9 mouse cellular contexts compared by ENCODE assay signal in genomic region chr7:73208817-73209602, GRCm38 (mm10).
DNase-seq lines count a peak whose midpoint lies in the region; ATAC-seq and TF ChIP-seq lines count a peak whose summit lies in the region.
"Had no signal": no experiment of that assay in that cellular context is flagged by ENCODE, and none has a peak within 500 bp of the region (broad histone marks: within the 10 kb centered on the region; RNA-seq: fewer than 3 reads in every experiment).

No protein-coding gene starts in this region.

- no peak for TF ChIP-seq CTCF in liver, postnatal 0 days (IDR thresholded peaks at IDR 0.05; ENCODE audit: low read depth)

- H3K27ac ChIP-seq in heart, embryonic 13.5 days (replicated peaks) = no peak overlapping the region
- peak overlapping the region; percentile 73 for H3K27ac ChIP-seq in embryonic facial prominence, embryonic 12.5 days
- no peak overlapping the region for H3K27ac ChIP-seq in limb, embryonic 13.5 days
- no peak overlapping the region for H3K27ac ChIP-seq in liver, embryonic 12.5 days
- H3K27ac ChIP-seq in liver, postnatal 0 days (ENCODE audit: low read depth) = no peak overlapping the region

- peaks cover 8% of the 10 kb centered on the region for H3K4me1 ChIP-seq in heart, embryonic 13.5 days
- peaks cover 23% of the 10 kb centered on the region for H3K4me1 ChIP-seq in embryonic facial prominence, embryonic 12.5 days
- H3K4me1 ChIP-seq in limb, embryonic 13.5 days = peaks cover 16% of the 10 kb centered on the region
- no peaks in the 10 kb centered on the region for H3K4me1 ChIP-seq in liver, embryonic 12.5 days
- H3K4me1 ChIP-seq in liver, postnatal 0 days (ENCODE audit: insufficient read depth) = no peaks in the 10 kb centered on the region

- no peak overlapping the region for H3K4me3 ChIP-seq in heart, embryonic 13.5 days
- 0 out of 2 replicates have a peak overlapping the region, but pooled peaks have one; percentile 2 for H3K4me3 ChIP-seq in embryonic facial prominence, embryonic 12.5 days
- no peak overlapping the region for H3K4me3 ChIP-seq in limb, embryonic 13.5 days
- no peak overlapping the region for H3K4me3 ChIP-seq in liver, embryonic 12.5 days
- H3K4me3 ChIP-seq in liver, postnatal 0 days (ENCODE audit: low read depth, low read length) = no peak overlapping the region

- peak overlapping the region; percentile 22; the same call in 1 of the 2 replicates for H3K4me2 ChIP-seq in heart, embryonic 13.5 days
- peak overlapping the region; percentile 29 for H3K4me2 ChIP-seq in embryonic facial prominence, embryonic 12.5 days (replicated peaks)
- peak overlapping the region; percentile 21 for H3K4me2 ChIP-seq in limb, embryonic 13.5 days (replicated peaks)
- no peak overlapping the region for H3K4me2 ChIP-seq in liver, embryonic 12.5 days
- no peak overlapping the region for H3K4me2 ChIP-seq in liver, postnatal 0 days (ENCODE audit: low read depth, low read length)

- H3K36me3 ChIP-seq in heart, embryonic 13.5 days = no peaks in the 10 kb centered on the region
- H3K36me3 ChIP-seq in embryonic facial prominence, embryonic 12.5 days = no peaks in the 10 kb centered on the region
- no peaks in the 10 kb centered on the region for H3K36me3 ChIP-seq in limb, embryonic 13.5 days
- H3K36me3 ChIP-seq in liver, embryonic 12.5 days = no peaks in the 10 kb centered on the region
- no peaks in the 10 kb centered on the region for H3K36me3 ChIP-seq in liver, postnatal 0 days (replicated peaks; ENCODE audit: insufficient read depth, low read length)

- no peak for DNase-seq in heart, postnatal 4 days
- DNase-seq in Muller cell, postnatal 12 days (ENCODE audit: inconsistent ontology term) = peak; percentile 49
- DNase-seq in thymus, adult 18-20 months = no peak
- no peak for DNase-seq in liver, postnatal 0 days
- DNase-seq: kidney, postnatal 25 days had no signal

- ATAC-seq in heart, embryonic 13.5 days (ENCODE audit: extremely low read depth, insufficient number of reproducible peaks, low FRiP score, low TSS enrichment) = no peak
- peak; percentile 60; the same call in 1 of the 2 replicates for ATAC-seq in embryonic facial prominence, embryonic 12.5 days (ENCODE audit: insufficient number of reproducible peaks, insufficient read depth, low FRiP score, low TSS enrichment)
- ATAC-seq in limb, embryonic 13.5 days (ENCODE audit: low FRiP score, low read depth) = no peak
- ATAC-seq in liver, embryonic 12.5 days = no peak
- no peak for ATAC-seq in liver, postnatal 0 days

- WGBS in heart, embryonic 13.5 days = 32% methylated on average over 18 of the region's 18 CpGs
- 16% methylated on average over 18 of the region's 18 CpGs for WGBS in embryonic facial prominence, embryonic 12.5 days
- 42% methylated on average over 18 of the region's 18 CpGs for whole genome bisulfite sequencing in limb, embryonic 13.5 days
- 38% methylated on average over 18 of the region's 18 CpGs for WGBS in liver, embryonic 12.5 days (ENCODE audit: insufficient replicate concordance)
- WGBS in liver, postnatal 0 days (ENCODE audit: insufficient replicate concordance) = 35% methylated on average over 18 of the region's 18 CpGs

- H3K9ac ChIP-seq in heart, embryonic 13.5 days = no peak overlapping the region; the same call in 1 of the 2 replicates
- H3K9ac ChIP-seq in embryonic facial prominence, embryonic 12.5 days = no peak overlapping the region
- H3K9ac ChIP-seq in limb, embryonic 13.5 days = 0 out of 2 replicates have a peak overlapping the region, but pooled peaks have one; percentile 4
- H3K9ac ChIP-seq in liver, embryonic 12.5 days = no peak overlapping the region
- no peak overlapping the region for H3K9ac ChIP-seq in liver, postnatal 0 days (replicated peaks)

- no peaks in the 10 kb centered on the region; the same call in 1 of the 2 replicates for H3K27me3 ChIP-seq in heart, embryonic 13.5 days (replicated peaks)
- H3K27me3 ChIP-seq in embryonic facial prominence, embryonic 12.5 days = no peaks in the 10 kb centered on the region
- H3K27me3 ChIP-seq in limb, embryonic 13.5 days = no peaks in the 10 kb centered on the region
- no peaks in the 10 kb centered on the region for H3K27me3 ChIP-seq in liver, embryonic 12.5 days (replicated peaks)
- no peaks in the 10 kb centered on the region for H3K27me3 ChIP-seq in liver, postnatal 0 days (ENCODE audit: insufficient read depth, low read length)

- H3K9me3 ChIP-seq in heart, embryonic 13.5 days = peaks cover 5% of the 10 kb centered on the region; the same call in 1 of the 2 replicates
- H3K9me3 ChIP-seq in embryonic facial prominence, embryonic 12.5 days = peaks cover 6% of the 10 kb centered on the region
- H3K9me3 ChIP-seq in limb, embryonic 13.5 days = peaks cover 8% of the 10 kb centered on the region; the same call in 1 of the 2 replicates
- no peaks in the 10 kb centered on the region for H3K9me3 ChIP-seq in liver, embryonic 12.5 days (replicated peaks)
- no peaks in the 10 kb centered on the region for H3K9me3 ChIP-seq in liver, postnatal 0 days (ENCODE audit: low read length)

- TF ChIP-seq EP300 in liver, postnatal 0 days (IDR thresholded peaks at IDR 0.05; ENCODE audit: low read depth) = no peak

Comparison
In these comparisons a context has a peak if more than half of its experiments do, and no peak if none do; other contexts are left out.
1. H3K4me2 ChIP-seq: peak in heart, embryonic 13.5 days (single experiment), embryonic facial prominence, embryonic 12.5 days (single experiment) and limb, embryonic 13.5 days (single experiment); none in liver, embryonic 12.5 days (single experiment) and liver, postnatal 0 days (single experiment).